Mouse (Mus musculus): ENCODE data around the gene Spink4. TPM values are rescaled to one million over a fixed set of nuclear protein-coding genes. Genes with fewer than 3 reads are reported as not detected.

Spink4 gene
- total and polyA plus RNA-seq, 3 experiments = 0.19 to 1.4 TPM; not detected in 1

- no peaks in the 10 kb centered on the region for H3K27me3 ChIP-seq (ENCODE audit: control insufficient read depth in 1 of 2, insufficient read depth in 2 of 2, low read length in 2 of 2)
- no peak for DNase-seq (ENCODE audit: low read depth, low spot score)
- 0 out of 4 replicates have a peak, but pooled peaks cover 0 to 3% of the 10 kb centered on the region in 2 experiments for H3K4me1 ChIP-seq (ENCODE audit: control insufficient read depth in 1 of 2, insufficient read depth in 2 of 2, low read length in 2 of 2)
- H3K9ac ChIP-seq (ENCODE audit: control insufficient read depth, low read depth, low read length, poor library complexity, severe bottlenecking) = no peak overlapping the region
- no peak overlapping the region for H3K4me3 ChIP-seq (ENCODE audit: control insufficient read depth in 1 of 2, insufficient read depth in 1 of 2, low read depth in 2 of 2, low read length in 2 of 2)
- no peaks in the 10 kb centered on the region for H3K36me3 ChIP-seq (ENCODE audit: control insufficient read depth in 1 of 2, insufficient read depth in 2 of 2, low read length in 2 of 2)
- no peak overlapping the region for H3K27ac ChIP-seq (ENCODE audit: control insufficient read depth, low read depth, low read length)
- TF ChIP-seq MAFK (IDR thresholded peaks at IDR 0.05; ENCODE audit: borderline replicate concordance, low read depth, low read length) = no peak
- no peak for TF ChIP-seq RAD21 (IDR thresholded peaks at IDR 0.05; ENCODE audit: low read depth, low read length)
- TF ChIP-seq POLR2AphosphoS5 (IDR thresholded peaks at IDR 0.05; ENCODE audit: borderline replicate concordance, low read depth, low read length) = no peak
- TF ChIP-seq USF1 (IDR thresholded peaks at IDR 0.05; ENCODE audit: low read depth, low read length) = no peak
- no peak for TF ChIP-seq MAZ (IDR thresholded peaks at IDR 0.05; ENCODE audit: low read depth, low read length)
- no peak for TF ChIP-seq MEF2A (IDR thresholded peaks at IDR 0.05; ENCODE audit: extremely low read depth, insufficient replicate concordance, low read depth, low read length, poor library complexity, severe bottlenecking)
- TF ChIP-seq JUND (IDR thresholded peaks at IDR 0.05; ENCODE audit: low read depth, low read length) = no peak
- TF ChIP-seq BHLHE40 (IDR thresholded peaks at IDR 0.05; ENCODE audit: borderline replicate concordance, low read depth, low read length) = no peak
- no peak for TF ChIP-seq NRF1 (IDR thresholded peaks at IDR 0.05; ENCODE audit: insufficient read depth, low read depth, low read length, poor library complexity, severe bottlenecking)
- TF ChIP-seq GABPA (IDR thresholded peaks at IDR 0.05; ENCODE audit: low read depth, low read length) = no peak
- no peak for TF ChIP-seq MXI1 (IDR thresholded peaks at IDR 0.05; ENCODE audit: low read depth, low read length)
- no peak for TF ChIP-seq GATA1 (IDR thresholded peaks at IDR 0.05; ENCODE audit: low read depth, low read length)
- TF ChIP-seq USF2 (IDR thresholded peaks at IDR 0.05; ENCODE audit: borderline replicate concordance in 1 of 2, insufficient read depth in 1 of 2, low read depth in 1 of 2, low read length in 2 of 2) = no peak
- TF ChIP-seq CHD2 (IDR thresholded peaks at IDR 0.05; ENCODE audit: low read length) = no peak
- TF ChIP-seq ETS1 (IDR thresholded peaks at IDR 0.05; ENCODE audit: low read depth, low read length) = no peak
- no peak for TF ChIP-seq NELFE (IDR thresholded peaks at IDR 0.05; ENCODE audit: low read depth, low read length)
- TF ChIP-seq SIN3A (IDR thresholded peaks at IDR 0.05; ENCODE audit: low read length) = no peak
- no peaks in the 10 kb centered on the region for H3K79me2 ChIP-seq (ENCODE audit: control insufficient read depth, insufficient read depth, low read length, poor library complexity)
- no peaks in the 10 kb centered on the region for H3K9me3 ChIP-seq (replicated peaks; ENCODE audit: insufficient read depth, low read length)
Observed at GRCm38 (mm10) chr4:40925568-40925967, 5.7 kb downstream of the Spink4 start.

- Histone ChIP-seq H3K4me1 (ENCODE audit: control insufficient read depth in 1 of 2, insufficient read depth in 2 of 2, low read length in 2 of 2) (no peaks in the 10 kb centered on the region), H3K9ac (ENCODE audit: control insufficient read depth, low read depth, low read length, poor library complexity, severe bottlenecking) (no peak overlapping the region), H3K27me3 (ENCODE audit: control insufficient read depth in 1 of 2, insufficient read depth in 2 of 2, low read length in 2 of 2) (no peaks in the 10 kb centered on the region), H3K79me2 (ENCODE audit: control insufficient read depth, insufficient read depth, low read length, poor library complexity) (no peaks in the 10 kb centered on the region), H3K36me3 (ENCODE audit: control insufficient read depth in 1 of 2, insufficient read depth in 2 of 2, low read length in 2 of 2) (peaks cover 0 to 2% of the 10 kb centered on the region in 2 experiments; a peak in 1 of 4 replicates), H3K27ac (ENCODE audit: control insufficient read depth, low read depth, low read length) (no peak overlapping the region), H3K9me3 (replicated peaks; ENCODE audit: insufficient read depth, low read length) (no peaks in the 10 kb centered on the region), H3K4me3 (ENCODE audit: control insufficient read depth in 1 of 2, insufficient read depth in 1 of 2, low read depth in 2 of 2, low read length in 2 of 2) (no peak overlapping the region)
- no peak for DNase-seq (ENCODE audit: low read depth, low spot score)
- TF ChIP-seq SIN3A (IDR thresholded peaks at IDR 0.05; ENCODE audit: low read length) (no peak), ZMIZ1 (IDR thresholded peaks at IDR 0.05; ENCODE audit: low read depth, low read length) (no peak), POLR2AphosphoS2 (IDR thresholded peaks at IDR 0.05; ENCODE audit: low read length) (no peak), POLR2AphosphoS5 (IDR thresholded peaks at IDR 0.05; ENCODE audit: borderline replicate concordance, low read depth, low read length) (no peak), ZC3H11A (IDR thresholded peaks at IDR 0.05; ENCODE audit: low read depth, low read length) (no peak), HCFC1 (IDR thresholded peaks at IDR 0.05; ENCODE audit: low read depth, low read length) (no peak), MYC (IDR thresholded peaks at IDR 0.05; ENCODE audit: low read depth, low read length) (no peak), SMC3 (IDR thresholded peaks at IDR 0.05; ENCODE audit: low read depth, low read length) (no peak), NELFE (IDR thresholded peaks at IDR 0.05; ENCODE audit: low read depth, low read length) (no peak), ZKSCAN1 (IDR thresholded peaks at IDR 0.05; ENCODE audit: low read depth, low read length) (no peak), MAZ (IDR thresholded peaks at IDR 0.05; ENCODE audit: low read depth, low read length) (no peak), TAL1 (IDR thresholded peaks at IDR 0.05; ENCODE audit: low read length) (no peak)
Observed at GRCm38 (mm10) chr4:40929046-40929445, 9.2 kb downstream of the Spink4 start.
